Mouse (Mus musculus) 3T3-L1 (cell line): Measurements from ENCODE around the gene Prkcd.

Source experiments
- DNase-seq: peaks from one replicate; pipeline ENCODE4 v3.0.0-alpha.2; 2015; ENCODE audit warnings: low read depth, low spot score

Prkcd gene

DNA sequence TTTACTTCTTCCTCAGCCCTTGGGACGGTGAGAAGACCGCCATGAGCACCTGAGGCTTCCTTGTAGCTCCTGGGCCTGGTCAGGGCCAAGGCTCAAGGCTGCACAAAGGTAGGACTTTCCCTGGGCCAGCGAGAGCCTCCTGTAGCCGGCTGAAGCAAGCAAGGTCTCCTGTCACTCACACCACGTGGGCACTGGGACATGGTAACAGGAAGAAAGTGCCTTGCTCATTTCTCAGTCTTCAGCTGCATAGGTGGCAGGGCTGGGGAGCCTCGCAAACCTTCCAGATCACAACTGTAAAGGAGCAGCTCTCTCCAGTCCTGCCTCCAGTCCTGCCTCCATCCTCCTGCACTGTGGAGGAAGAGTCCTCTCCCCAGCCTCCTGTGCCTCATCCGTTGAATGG lies 50.2 kb downstream of the Prkcd start:
- DNase-seq: no peak

DNA sequence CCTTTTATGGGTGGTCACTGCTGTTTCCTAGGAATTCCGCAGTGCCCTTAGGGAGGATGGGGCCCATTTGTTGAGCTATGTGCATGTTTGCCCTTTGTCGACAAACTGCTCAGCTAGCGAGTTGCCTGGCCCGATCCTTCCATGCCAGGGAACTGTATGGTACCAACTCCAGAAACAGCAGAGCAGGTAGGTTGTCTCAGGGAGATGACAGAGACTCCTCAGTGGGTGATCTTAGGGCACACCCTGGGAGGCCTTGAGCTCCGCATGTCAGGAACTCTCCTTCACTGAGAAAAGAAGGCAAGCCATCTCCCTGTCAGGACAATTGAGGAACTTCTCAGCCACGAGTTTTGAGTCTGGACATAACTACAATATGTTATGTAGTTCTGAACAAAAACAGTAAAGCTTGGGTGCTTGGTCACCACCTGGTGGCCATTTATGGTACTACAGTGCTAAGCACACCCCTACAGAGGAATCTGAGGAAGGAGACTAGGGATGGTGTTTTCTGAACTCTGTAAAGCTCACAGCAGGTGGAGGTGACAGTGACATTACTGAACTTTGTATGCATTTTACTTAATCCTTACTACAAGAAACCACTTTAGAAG lies 51.9 kb downstream of the Prkcd start:
- peak; percentile 81 for DNase-seq

DNA sequence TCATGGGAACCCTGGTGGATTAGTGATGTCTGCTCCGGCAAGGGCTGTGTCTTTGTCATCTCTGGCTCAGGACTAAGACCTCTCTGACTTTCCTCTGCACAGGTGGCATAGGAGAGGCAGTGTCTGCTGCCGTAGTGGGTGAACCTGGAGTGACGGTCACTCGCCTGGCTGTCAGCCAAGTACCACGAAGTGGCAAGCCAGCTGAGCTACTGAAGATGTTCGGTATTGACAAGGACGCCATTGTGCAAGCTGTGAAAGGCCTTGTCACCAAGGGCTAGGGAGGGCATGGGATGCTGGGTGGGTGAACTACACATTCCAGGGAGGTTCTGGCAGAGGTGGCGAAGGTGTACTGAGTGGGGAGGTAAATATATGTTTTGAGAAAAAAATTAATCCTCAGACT lies 52.8 kb downstream of the Prkcd start:
- no peak for DNase-seq

DNA sequence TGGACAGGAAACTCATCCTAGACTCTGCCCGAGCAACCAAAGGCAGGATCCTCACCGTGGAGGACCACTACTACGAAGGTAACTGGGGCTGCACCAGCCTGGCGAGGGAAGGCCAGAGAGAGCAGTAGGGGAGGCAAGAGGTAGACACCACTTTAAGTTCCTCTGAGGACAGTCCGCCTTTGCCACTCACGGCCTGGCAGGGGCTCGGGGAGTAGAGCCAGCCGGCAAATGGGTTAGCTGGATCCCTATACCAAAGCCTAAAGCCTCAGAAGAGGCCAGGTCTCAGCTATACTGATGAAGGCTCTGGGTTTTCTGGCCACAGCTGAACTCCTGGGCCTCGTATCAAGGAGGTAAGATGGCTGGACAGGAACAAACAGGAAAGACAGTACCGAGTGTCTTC lies 53.8 kb downstream of the Prkcd start:
- DNase-seq: no peak

DNA sequence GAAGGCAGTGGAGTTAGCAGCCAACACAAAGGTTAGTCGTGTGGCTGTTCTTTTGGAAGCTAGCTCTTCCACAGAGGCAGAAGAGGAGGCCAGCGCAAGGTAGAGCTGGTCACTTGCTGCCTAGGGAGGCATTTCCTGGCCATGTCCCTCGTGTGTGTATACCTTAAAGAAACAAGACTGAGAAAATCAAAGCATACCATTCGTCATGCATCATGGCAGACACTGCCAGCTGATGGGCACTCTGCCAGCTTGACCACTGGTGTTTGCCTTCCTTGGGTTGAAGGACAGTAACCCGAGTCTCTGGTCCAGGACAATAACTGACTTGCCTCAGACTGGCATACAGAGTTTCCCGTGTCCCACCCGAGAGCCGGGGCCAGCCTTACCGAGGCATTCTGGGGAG lies 55.7 kb downstream of the Prkcd start:
- DNase-seq: peak; percentile 55

DNA sequence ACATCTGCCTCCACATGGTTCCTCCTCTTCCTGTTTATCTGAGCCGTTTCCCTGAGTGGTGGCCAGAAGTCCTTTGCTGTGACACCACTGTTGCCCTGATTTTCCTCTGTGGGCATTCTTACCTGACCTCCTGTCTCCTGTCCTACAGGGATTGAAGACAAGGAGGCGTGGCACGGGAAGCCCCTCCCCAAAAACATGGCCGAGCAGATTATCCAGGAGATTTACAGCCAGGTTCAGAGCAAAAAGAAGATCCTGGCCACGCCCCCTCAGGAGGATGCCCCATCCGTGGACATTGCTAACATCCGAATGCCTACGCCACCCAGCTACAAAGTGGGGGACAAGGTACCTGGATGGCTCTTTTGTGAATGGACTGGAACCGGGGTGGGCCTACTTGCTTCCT lies 58.0 kb downstream of the Prkcd start:
- DNase-seq: no peak

DNA sequence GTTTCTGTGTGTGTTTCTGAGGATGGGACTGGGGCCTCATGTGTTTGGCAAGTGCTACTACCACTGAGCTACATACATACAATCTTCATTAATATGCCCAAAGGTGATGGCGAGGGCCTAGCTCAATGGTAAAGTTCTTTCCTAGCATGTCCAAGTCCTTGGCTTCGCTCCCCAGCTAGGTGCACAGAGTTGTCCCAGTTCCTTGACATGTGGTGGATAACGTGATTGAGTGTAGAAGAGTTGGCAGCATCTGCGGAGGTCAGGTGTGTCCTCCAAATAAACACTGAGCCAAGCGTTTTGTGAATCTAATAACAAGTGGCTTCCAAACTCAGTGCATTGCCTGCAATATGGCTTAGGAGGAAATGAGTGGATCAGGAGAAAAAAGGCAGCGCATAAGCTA lies 59.7 kb downstream of the Prkcd start:
- no peak for DNase-seq

DNA sequence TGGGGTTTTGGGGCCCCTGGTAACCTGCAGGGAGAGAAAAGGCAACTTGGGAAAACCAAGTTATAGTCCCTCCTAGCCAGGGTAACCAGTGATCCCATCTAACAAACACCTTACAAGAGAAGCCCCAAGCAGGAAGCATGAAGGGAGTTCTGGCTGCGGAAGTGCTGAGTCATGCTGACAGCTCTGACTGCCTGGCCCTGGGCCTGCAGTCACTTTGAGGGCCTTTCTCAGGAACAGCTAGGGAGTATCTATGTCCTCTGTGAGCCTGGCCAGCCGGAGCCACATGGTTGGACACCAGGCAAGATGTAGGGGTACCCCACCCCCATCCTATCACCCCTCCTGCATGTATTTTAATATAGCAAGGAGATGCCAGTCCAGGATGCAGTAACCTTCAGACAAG lies 61.6 kb downstream of the Prkcd start:
- DNase-seq: peak; percentile 72

DNA sequence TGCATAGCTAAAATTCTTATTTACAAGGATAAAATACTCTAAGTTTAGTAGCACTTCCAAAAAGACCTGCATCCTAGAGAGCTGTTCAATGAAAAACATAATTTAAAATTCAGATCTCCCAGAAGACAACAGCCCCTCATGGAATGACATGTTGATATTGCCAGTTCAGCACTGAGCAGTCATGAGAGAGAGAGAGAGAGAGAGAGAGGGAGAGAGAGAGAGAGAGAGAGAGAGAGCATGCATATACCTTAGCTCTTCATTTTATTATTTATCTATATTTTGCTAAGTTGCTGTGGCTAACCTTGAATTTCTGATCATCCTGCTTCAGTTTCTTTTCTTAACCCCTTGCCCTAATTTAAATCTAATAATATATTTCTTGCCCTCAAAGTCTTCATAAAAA lies 63.7 kb downstream of the Prkcd start:
- DNase-seq: no peak

DNA sequence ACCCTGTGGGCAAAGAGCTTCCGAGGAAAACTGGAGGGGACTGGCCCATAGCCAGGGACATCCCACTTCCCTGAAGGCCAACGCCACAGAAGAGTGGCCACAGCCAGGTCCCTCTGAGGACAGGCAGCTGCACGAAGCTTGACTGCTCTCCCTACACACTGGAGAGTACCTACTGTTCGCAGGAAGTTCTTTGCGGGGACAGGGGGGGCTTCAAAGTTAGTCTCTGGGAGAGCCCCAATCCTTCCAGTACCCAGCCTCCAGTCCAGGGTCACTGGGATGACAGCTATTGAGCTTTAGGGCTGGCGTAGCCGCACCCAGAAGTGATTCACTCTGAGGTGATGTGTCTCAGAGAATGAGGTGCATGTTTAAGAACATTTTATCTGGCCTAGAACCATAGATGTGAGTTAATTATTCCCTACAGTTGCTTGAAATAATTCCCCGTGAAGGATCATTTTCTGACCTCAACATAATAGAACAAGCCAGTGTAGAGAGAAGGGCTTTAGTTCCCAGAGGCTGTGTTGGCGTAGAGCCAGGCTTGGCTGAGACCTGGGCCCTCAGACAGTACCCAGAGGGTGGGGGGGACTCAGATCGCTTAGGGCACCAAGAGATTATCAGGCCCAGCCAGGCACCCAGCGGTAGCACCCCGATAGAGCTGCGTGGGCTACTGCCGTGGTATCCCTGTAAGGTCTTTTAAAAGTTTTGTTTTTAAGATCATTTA lies 64.4 kb downstream of the Prkcd start:
- peak; percentile 22 for DNase-seq

DNA sequence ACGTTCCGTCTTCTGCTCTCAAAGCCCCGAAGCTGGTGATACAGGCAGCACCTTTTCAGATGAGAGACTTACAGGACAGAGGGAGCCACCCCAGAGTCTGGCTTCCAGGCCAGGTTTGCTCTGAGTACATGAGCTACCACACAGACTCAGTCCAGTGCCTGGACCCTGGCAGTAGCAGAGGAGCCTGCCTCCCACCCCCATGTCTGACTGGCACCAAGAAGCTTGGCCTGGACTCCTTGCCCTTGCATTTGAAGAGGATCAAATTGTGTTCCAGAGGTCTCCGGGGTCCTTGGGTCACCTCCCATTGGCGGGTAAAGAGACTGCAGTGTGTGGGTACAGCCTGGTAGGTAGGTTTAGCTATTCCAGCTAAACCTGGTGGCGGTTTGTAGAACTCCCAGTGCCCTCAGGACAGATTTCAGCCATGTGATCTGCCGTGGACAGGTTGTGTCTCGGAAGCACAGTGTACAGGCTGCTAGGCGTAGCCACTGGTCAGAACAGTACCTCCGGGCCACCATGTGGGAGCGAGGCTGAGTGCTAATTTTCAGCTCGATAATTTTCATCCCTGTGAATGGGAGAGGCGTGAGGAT lies 65.1 kb downstream of the Prkcd start:
- DNase-seq: no peak

DNA sequence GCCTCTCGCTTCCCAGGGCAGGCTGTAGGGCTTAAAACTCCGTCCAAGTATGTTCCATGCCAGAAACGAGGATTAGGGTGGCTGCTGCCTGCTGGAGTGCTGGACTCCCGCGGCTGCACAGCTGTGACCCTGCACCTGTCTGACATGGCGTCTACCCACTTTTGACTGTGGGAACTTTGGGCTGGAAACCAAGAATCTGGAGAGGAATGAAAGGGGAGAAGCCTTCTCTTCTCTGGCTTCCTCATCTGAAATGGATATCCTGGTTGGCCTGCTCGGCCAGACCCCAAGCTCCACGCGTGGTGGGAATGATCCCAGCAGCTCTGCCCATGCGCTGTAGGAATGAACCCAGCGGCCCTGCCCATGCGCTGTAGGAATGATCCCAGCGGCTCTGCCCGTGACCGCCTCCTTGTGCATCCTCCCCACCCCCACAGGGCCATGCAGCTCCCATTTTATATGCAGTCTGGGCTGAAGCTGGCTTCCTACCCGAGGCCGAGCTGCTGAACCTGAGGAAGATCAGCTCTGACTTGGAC lies 66.6 kb downstream of the Prkcd start:
- no peak for DNase-seq

DNA sequence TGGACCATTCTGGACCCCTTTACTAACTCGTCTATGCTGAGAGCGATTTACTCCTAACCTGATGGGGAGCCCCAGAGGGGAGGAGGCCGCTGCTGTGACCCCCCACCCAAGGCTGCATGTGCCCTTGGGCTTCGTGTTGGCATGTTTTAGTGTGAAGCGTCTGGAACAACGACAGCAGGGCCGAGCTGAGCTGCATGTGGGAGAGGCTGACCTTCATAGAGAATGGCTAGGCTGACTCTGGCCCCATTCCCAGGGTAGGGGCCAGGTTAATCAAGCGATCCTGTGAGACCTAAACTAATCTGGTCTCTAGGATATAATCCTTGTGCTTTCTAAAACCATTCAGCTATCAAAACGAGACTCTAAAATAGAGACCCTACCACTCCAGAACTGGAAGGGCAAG lies 68.3 kb downstream of the Prkcd start:
- no peak for DNase-seq

DNA sequence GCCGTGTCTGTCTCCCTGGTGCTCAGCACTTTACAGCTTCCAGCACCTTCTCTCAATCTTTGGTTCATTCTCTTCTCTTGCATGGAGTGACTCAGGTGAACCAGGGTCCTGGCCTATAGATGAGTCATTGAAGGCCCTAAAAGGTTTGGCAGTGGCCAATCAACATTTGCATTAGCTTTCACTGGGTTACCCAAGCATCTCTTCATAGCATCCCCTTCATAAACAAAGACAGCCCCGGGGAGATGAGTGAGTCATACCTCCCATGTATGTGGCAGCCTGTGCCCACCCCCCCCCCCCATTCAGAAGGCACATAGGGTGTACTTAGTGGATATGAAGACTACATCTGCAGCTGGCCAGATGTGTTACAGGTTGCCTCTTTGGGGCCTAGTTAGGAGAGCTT lies 69.4 kb downstream of the Prkcd start:
- DNase-seq: peak; percentile 16

DNA sequence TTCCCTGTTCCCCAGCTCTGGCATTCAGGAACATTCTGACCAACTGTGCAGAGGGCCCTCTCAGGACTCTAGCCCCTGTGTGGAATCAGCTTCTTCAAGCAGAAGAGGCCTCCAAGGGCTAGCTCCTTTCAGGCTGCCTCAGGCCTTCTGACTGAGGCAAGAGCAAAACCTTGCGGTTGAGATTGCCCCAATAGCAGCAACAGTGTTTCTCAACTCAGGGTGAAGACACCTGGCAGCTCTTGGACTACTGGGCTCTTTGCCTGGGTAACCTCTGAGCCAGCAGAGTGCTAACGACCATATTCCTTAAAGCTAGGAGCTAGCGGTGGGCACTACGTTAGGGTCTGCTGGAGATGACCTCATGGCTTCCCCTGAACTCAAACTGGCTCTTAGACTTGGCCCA lies 72.8 kb downstream of the Prkcd start:
- DNase-seq: no peak

DNA sequence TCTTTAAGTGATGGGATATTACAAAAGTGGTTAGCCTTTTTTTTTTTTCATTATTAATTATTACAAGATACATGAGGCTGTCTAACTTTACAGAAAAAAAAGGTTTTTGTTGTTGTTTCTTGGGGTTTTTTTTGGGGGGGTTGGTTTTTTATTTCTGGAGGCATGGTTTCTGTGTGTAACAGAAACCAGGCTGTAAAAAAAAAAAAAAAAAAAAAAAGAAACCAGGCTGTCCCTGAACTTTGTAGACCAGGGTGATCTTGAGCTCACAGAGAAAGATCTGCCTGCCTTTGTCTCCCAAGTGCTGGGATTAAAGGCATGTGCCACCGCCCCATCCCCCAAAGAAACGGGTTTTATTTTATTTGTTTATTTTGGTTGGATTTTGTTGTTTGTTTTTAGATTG lies 74.0 kb downstream of the Prkcd start:
- no peak for DNase-seq

DNA sequence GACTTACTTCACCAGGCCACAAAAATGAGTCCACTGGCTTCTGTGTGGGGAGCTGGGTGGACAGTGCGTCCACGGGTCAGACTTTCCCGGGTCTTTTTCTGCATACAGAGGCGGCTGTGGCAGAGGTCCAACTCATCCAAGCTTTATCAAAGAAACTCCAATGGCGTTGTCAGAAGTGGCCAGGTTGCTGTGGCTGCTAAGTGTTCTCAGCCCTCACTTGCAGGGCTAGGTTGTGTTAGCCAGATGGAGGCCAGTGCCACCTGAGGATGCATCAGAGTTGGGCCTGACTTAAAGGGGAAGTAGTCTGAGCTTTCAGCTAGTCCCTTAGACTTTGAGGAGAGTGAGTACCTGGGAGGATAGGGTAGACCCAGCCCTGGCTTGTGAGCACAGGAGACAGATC lies 74.5 kb downstream of the Prkcd start:
- no peak for DNase-seq

DNA sequence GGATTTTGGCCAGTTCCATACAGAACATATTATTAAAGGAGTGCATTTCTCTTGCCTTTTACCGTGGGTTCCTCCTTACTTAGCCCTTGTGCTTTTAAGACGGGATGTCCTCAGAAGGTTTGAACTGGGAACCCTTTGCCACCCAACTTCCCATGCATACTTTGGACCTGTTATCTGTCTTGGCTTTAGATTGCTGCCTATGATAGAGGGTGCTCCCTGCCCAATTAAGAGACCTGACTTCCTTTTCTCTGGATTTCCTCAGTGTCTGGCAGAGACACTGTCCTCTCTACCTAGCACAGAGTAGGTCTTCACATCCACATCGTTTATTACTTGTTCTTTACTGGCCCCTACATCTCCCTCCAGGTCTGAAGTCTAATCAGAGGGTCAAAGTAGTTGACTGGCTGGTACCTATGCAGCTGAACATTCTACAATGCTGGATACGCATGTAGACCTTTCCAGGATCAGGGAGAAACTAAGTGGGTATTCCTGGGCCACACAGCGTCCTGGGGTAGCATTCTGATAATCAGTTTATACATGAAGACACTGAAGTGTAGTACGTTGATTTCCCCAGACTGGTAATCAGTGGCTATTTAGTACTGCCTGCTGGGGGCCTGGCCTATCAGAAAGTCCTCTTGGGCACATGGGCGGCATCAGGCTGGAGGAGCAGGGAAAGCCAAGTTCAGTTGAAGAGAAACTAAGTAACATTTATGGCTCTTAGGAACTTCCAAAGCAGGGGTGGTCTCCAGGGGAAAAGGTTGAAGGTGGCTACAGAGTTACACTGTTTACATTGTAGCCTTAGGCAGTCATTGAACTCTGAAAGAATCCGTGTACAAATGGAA lies 75.6 kb downstream of the Prkcd start:
- DNase-seq: peak; percentile 10

DNA sequence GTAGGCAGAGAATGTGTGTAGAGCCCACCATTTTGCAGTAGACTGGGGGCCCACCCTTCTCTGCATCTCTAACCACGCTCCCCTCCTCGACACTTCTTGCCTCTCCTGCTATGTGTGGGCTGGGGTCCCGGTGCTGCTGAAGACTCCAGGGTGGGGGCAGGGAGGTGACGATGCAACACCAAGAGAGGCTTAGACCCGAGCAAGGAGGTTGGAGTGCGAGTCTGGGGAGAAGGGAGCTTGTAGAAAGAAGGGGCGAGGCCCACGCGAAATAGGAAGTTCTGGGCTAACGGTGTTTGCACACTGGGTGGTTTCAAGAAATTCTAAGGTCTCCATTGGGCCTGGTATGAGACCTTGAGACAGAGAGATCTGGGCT lies 76.2 kb downstream of the Prkcd start:
- DNase-seq: peak; percentile 15

DNA sequence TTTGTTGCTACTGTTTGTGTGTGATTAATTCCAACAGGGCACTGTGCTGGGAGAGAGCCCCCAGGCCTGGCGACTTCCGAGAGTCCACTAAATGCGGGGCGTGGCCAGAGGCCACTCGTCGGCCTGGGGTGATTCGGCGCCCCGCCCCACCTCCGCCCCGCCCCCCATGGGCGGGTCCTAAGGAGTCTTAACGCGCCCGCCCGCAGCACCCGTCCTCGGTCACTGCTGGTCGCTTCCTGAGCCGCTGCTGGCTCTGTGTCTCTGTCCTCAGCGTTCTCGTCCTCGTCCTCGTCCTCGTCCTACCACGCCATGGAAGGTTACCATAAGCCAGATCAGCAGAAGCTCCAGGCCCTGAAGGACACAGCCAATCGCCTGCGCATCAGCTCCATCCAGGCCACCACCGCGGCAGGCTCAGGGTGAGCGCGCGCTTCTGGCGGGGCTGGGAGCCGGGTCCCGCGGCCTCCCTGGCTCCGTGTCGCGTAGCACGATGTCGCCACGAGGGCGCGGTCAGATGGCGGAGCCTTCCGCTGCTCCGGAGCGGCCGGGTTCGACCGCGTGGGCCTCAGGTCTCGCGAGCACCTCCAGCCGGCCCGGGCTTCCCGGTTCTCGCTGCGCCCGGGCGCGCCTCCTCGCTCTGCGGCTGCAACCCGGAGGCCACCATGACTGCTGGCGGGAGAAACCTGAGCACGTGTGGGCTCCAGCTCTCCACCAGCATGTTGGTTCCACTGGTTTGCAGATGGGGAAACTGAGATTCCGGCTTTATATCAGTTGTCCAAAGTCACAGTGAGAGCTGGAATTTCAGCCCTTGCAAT lies 76.8 kb downstream of the Prkcd start:
- DNase-seq: peak; percentile 81

DNA sequence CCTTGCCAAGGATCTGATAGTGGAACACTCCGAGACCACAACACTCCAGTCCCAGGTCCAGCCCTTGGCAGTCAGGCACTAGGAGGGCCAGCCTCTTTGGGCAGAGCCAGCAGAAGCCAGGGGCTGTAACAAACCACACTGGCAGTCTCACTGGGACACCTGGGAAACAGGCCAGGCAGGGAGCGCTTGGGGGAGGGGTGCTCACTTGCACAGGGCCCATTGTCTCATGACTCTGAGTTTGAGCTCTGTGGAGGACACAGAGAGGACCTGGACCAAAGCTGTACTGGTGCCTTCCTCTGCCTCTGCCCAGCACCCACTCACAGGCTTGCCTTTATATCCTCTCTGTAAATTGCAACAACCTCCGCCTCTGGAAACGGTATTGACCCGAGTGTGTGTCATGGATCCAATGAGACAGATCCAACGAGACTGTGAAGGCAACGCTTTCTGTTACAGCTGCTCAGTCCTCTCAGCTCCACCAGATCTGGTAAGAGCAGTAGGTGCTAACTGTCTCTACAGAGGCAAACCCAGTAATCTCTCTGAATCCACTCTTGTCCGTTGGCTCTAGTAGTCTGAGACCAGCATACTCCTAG lies 77.8 kb downstream of the Prkcd start, which contains the start of gene Tkt:
Gene Tkt (plus strand): TSS at position 229 of the 590 bp plus-strand sequence.
- peak; percentile 65 for DNase-seq
